Mouse (Mus musculus): ENCODE results near the gene Ddx5. TPM values are rescaled to one million over a fixed set of nuclear protein-coding genes. Genes with fewer than 3 reads are reported as not detected.

The Ddx5 gene
- 503 and 514 TPM in 2 replicates for polyA plus RNA-seq (2015; fragmentation: Nextera tagmentation; extraction: Ambion mirVana)

DNA sequence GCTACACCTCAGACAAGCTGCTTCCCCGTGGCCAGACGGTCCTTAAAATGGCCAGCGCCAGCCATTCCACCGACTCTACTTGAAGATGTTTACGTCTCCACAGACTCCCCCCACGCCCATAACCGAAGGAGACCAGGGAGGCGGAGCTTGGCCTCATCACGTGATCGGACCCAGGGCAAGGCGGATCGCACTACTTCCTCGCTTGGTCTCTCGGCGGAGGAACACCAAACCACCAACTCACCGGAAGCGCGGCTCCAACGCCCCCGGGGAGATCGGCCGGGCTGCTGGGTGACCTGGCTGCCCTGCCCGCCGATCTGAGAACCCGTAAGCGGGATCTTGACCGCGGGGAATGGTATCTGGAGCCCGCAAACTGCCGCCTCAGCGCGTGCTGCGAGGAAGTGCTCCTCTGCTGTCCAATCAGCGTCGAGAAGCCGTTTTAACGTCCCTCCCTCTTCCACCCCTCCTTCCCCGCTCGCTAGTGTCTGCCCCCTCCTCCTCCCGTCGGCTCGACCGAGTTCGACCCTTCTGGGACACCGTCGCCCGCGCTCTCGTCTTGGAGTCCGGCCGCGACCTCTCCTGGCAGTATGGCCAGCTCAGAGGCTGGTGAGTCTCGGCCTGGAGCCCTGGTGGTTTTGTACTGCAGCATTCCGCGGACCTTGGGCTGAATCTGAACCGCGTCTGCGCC is at the start of gene Ddx5, which contains the start of gene Cep95:
TSS of gene Ddx5 (minus strand) at position 411 of the 685 bp plus-strand sequence.
TSS of gene Cep95 (plus strand) at position 478 of the 685 bp plus-strand sequence.
- Histone ChIP-seq H3K4me1 (peaks cover 31% of the 10 kb centered on the region), H3K4me3 (peak within 1 kb of the TSS; percentile 98), H3K27ac (peak within 1 kb of the TSS; percentile 99), H3K36me3 (ENCODE audit: poor library complexity, severe bottlenecking) (peaks cover 50% of the 10 kb centered on the region), H3K27me3 (no peaks in the 10 kb centered on the region), H3K4me2 (peak within 1 kb of the TSS; percentile 78), H3K9me3 (replicated peaks) (no peaks in the 10 kb centered on the region), H3K9ac (peak within 1 kb of the TSS; percentile 100)
- WGBS, result under 1% methylated on average over 58 of the region's 58 CpGs
- peak; percentile 91 for ATAC-seq

DNA sequence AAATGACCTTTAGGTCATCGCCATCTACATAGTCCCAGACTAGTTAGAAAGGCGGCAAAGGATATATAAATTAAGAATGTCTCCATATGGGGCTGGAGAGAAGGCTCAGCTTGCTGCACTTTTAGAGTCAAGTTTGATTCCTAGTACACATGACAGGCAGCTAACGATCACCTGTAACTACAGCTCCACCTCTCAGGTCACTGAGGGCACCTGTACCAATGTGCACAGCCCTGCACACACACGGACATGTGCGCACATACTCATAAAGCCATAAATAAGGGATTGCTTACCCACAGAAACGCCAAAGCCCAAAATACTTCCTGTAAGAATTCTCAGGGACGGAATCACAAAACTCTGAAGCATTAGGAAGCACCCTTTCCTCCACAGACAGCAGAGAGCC is 39.1 kb upstream of the Ddx5 start:
- Histone ChIP-seq H3K4me2 (no peak overlapping the region), H3K27me3 (no peaks in the 10 kb centered on the region), H3K36me3 (ENCODE audit: poor library complexity, severe bottlenecking) (peaks cover 75% of the 10 kb centered on the region), H3K27ac (no peak overlapping the region), H3K4me3 (no peak overlapping the region), H3K9me3 (replicated peaks) (no peaks in the 10 kb centered on the region), H3K4me1 (no peaks in the 10 kb centered on the region), H3K9ac (no peak overlapping the region)
- no peak for ATAC-seq
- 94% methylated on average over 7 of the region's 7 CpGs for WGBS

DNA sequence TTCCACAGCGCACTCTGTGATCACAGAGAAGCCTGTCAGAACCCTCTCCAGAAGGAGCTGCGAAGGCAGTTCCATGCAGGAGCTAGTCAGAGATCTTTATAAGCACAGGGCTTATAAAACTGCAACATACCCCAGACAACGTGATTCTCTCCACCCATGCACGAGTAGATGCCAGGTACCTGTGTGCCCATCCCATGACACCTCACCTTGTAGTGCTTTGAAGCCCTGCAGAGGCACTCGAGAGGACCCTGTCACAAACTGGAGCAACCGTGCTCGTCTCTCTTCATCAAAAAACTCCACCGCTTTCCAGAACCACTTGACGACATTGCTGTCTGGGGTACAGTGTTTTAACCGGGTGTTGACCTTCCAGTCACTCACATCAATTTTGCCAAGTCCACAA is 35.4 kb upstream of the Ddx5 start:
- ATAC-seq, result no peak
- no peak overlapping the region for H3K9ac ChIP-seq
- WGBS, result 96% methylated on average over 10 of the region's 10 CpGs

DNA sequence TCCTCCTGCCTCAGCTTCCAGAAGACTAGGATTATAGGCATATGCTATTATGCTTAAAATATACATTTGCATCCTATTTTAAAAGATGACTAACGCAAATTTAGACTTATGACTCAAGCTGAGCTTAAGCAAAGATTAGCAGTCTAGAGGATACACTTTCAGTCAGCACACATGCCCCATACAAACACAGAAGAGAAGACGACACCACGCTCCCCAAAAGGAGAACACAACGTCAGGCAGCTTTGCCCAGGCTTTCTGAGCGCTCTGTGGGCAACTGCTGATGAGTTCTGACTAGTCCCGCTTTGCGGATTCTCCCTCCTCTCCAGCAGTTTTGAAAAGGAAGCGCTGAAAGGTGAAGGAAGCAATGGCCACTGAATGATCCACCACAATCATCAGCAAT is 34.8 kb upstream of the Ddx5 start:
- peaks cover 76% of the 10 kb centered on the region for H3K36me3 ChIP-seq (ENCODE audit: poor library complexity, severe bottlenecking)

More for the DNA sequence above, 35.4 kb upstream of the Ddx5 start:
- H3K36me3 ChIP-seq (ENCODE audit: poor library complexity, severe bottlenecking), result peaks cover 75% of the 10 kb centered on the region
- H3K27me3 ChIP-seq, result no peaks in the 10 kb centered on the region
- H3K4me2 ChIP-seq, result no peak overlapping the region
- H3K4me1 ChIP-seq, result peaks cover 9% of the 10 kb centered on the region
- H3K9me3 ChIP-seq (replicated peaks), result no peaks in the 10 kb centered on the region
- H3K27ac ChIP-seq, result no peak overlapping the region
- H3K4me3 ChIP-seq, result no peak overlapping the region

DNA sequence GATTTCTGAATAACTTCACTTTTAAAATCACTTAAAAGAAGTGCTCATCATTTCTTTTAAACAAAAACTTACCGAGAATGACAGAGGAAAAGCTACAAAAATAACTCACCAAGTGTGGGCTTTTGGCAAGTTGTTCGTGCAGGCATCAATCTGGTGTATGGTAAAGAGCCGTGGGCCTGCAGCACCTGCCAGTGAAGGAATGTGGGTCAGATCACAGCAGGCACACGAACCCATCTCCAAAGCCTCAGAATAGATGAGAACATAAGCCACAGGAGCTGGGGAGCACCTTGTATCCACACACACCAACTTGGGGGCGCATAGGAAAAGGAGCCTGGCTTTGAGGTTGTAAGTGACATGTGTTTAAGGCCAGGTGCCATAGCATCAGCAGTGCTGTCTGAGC is 33.9 kb upstream of the Ddx5 start:
- Histone ChIP-seq H3K4me3 (no peak overlapping the region), H3K9me3 (replicated peaks) (no peaks in the 10 kb centered on the region), H3K27ac (no peak overlapping the region; the same call in 1 of the 2 replicates), H3K27me3 (no peaks in the 10 kb centered on the region), H3K36me3 (ENCODE audit: poor library complexity, severe bottlenecking) (peaks cover 68% of the 10 kb centered on the region), H3K4me1 (peaks cover 24% of the 10 kb centered on the region), H3K4me2 (no peak overlapping the region), H3K9ac (no peak overlapping the region)
- 81% methylated on average over 5 of the region's 5 CpGs for WGBS
- no peak for ATAC-seq

More for the DNA sequence above, 34.8 kb upstream of the Ddx5 start:
- Histone ChIP-seq H3K9ac (no peak overlapping the region), H3K27me3 (no peaks in the 10 kb centered on the region), H3K27ac (no peak overlapping the region), H3K4me3 (no peak overlapping the region), H3K4me2 (no peak overlapping the region), H3K9me3 (replicated peaks) (no peaks in the 10 kb centered on the region), H3K4me1 (peaks cover 15% of the 10 kb centered on the region)
- WGBS, result 93% methylated on average over 8 of the region's 8 CpGs
- no peak for ATAC-seq

DNA sequence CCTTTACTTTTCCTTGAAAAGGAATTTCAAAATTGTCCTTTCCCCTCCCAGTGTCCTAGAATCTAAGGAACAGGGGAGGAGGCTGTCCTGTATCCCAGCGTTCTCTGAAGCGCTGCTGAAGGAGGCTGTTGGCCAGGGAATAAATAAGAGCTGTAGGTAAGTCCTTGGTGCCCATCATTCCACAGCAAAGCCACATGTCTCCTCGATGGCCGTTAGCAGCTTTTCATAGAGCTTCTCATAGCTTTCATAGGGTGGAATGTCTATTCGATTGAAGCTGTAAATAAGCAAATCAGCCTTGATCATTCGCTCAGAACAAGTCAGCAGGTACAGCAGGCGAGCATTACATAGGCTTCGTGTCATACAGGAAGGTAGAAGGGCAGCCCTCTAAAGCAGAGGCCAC is 33.5 kb upstream of the Ddx5 start:
- Histone ChIP-seq H3K4me3 (no peak overlapping the region), H3K27me3 (no peaks in the 10 kb centered on the region), H3K36me3 (ENCODE audit: poor library complexity, severe bottlenecking) (peaks cover 67% of the 10 kb centered on the region), H3K4me2 (no peak overlapping the region), H3K9me3 (replicated peaks) (no peaks in the 10 kb centered on the region), H3K9ac (no peak overlapping the region), H3K4me1 (peaks cover 28% of the 10 kb centered on the region), H3K27ac (no peak overlapping the region)
- ATAC-seq, result no peak
- 91% methylated on average over 8 of the region's 8 CpGs for WGBS

DNA sequence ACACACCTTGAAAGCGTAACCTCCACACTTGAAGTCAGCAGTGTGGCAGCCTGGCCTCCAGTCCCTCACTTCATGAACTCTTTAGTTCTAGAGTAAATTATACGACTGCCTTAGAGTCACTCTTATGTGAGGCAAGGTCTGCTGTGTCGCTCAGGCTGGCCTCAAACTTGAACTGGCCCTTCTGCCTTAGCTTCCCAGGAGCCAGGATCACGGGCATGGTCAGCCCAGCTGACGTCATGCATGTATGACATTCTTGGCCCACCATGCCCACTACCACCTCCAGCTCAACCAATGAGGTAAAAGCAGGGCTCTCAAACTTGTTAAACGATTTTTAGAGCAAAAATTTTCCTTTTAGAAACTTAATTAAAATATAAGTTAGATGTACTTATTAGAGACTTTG is 32.4 kb upstream of the Ddx5 start:
- peaks cover 71% of the 10 kb centered on the region for H3K36me3 ChIP-seq (ENCODE audit: poor library complexity, severe bottlenecking)
- no peak overlapping the region for H3K9ac ChIP-seq
- 91% methylated on average over 6 of the region's 6 CpGs for WGBS
- H3K4me1 ChIP-seq, result peaks cover 32% of the 10 kb centered on the region
- no peak overlapping the region for H3K4me3 ChIP-seq
- no peak overlapping the region for H3K4me2 ChIP-seq
- no peak for ATAC-seq
- no peak overlapping the region for H3K27ac ChIP-seq
- no peaks in the 10 kb centered on the region for H3K9me3 ChIP-seq (replicated peaks)
- no peaks in the 10 kb centered on the region for H3K27me3 ChIP-seq

DNA sequence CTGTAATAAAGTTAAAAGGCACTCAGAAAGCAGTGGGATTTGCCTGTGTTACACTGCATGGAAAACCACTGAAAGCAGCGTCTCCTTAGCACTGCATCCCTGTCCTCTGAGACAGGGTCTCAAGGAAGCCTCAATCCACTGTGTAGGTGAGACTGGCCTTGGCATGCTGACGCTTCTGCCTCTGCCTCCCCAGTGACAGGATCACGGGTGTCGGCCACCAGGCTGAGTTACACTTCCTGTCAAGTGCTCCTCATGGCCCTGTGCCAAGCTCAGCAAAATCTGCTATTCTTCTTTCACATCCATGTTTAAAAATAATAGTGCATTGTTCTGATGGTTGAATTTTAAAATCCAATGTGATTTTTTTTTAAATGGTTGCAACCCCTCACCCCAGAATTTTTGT is 32.0 kb upstream of the Ddx5 start:
- Histone ChIP-seq H3K27me3 (no peaks in the 10 kb centered on the region), H3K4me3 (no peak overlapping the region), H3K9ac (no peak overlapping the region), H3K27ac (no peak overlapping the region; the same call in 1 of the 2 replicates), H3K4me2 (no peak overlapping the region), H3K9me3 (replicated peaks) (no peaks in the 10 kb centered on the region), H3K36me3 (ENCODE audit: poor library complexity, severe bottlenecking) (peaks cover 71% of the 10 kb centered on the region), H3K4me1 (peaks cover 32% of the 10 kb centered on the region)
- no peak for ATAC-seq
- WGBS, result 65% methylated on average over 4 of the region's 4 CpGs

DNA sequence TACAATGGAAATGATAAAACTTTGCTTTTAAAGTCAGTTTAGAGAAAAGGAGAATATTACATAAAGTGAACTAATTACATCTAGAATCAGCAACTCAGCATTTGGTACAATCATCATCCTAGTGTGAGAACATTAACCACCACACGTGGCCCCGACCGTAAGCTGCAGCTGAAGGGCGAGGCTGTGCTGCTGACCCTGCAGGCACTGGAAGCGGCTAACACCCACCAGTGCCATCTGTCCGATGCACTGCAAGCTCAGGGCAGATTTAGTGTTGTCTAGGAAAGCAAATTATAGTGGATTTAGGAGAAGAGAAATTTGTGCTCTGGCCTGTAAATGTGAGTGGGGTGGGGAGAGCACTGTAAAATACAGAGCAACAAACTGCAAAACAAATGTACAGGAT is 31.3 kb upstream of the Ddx5 start:
- no peak for ATAC-seq
- Histone ChIP-seq H3K4me3 (no peak overlapping the region), H3K36me3 (ENCODE audit: poor library complexity, severe bottlenecking) (peaks cover 72% of the 10 kb centered on the region), H3K9ac (no peak overlapping the region), H3K27me3 (no peaks in the 10 kb centered on the region), H3K4me2 (no peak overlapping the region), H3K4me1 (peaks cover 32% of the 10 kb centered on the region), H3K9me3 (replicated peaks) (no peaks in the 10 kb centered on the region), H3K27ac (no peak overlapping the region)
- WGBS, result 80% methylated on average over 6 of the region's 6 CpGs

DNA sequence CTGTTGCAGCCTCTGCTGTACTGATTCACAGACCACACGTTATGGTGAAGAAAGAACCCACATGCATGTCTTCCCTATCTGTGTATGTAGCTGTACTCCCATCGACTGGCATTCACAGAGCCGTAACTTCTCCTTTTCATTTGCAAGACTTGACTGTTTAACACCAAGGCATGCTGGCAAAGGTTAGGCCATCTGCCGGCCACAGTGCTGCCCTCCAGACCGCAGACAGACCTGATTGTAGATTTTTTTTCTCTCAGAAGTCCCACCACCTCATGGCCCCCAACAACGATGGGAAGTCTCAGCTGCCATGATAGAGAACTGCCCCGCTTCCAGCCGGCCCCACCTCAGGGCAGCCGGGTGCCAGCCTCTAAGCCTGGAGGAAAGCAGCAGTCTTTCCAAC is 30.6 kb upstream of the Ddx5 start:
- H3K9me3 ChIP-seq (replicated peaks), result no peaks in the 10 kb centered on the region
- H3K4me1 ChIP-seq, result peaks cover 32% of the 10 kb centered on the region
- H3K4me3 ChIP-seq, result no peak overlapping the region
- WGBS, result 86% methylated on average over 9 of the region's 9 CpGs
- peaks cover 75% of the 10 kb centered on the region for H3K36me3 ChIP-seq (ENCODE audit: poor library complexity, severe bottlenecking)
- peak overlapping the region; percentile 4; the same call in 1 of the 2 replicates for H3K27ac ChIP-seq
- H3K27me3 ChIP-seq, result no peaks in the 10 kb centered on the region
- H3K9ac ChIP-seq, result no peak overlapping the region
- no peak overlapping the region for H3K4me2 ChIP-seq
- no peak for ATAC-seq

DNA sequence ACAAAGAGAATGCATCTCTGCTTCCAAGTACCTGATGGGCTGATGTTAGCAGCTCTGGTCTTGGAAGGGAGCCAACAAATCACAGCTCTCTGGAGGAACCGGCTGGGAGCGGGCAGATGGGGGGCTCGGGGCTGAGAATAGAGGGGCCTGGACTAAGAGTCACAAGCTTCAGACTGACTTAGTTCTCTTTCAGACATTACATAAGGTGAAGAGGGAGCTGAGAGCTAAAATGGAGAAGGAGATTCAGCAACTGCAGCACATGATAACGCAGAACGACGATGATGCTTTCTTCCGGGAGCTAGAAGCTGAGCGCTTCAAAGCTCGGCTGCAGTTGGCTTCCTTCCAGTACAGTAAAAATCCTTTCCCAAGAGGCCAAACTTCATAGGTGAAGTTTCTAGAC is 29.4 kb upstream of the Ddx5 start:
- H3K4me1 ChIP-seq, result peaks cover 32% of the 10 kb centered on the region
- peak overlapping the region; percentile 33 for H3K4me2 ChIP-seq
- H3K9me3 ChIP-seq (replicated peaks), result no peaks in the 10 kb centered on the region
- H3K9ac ChIP-seq, result no peak overlapping the region; the same call in 1 of the 2 replicates
- WGBS, result 42% methylated on average over 9 of the region's 9 CpGs
- peaks cover 78% of the 10 kb centered on the region for H3K36me3 ChIP-seq (ENCODE audit: poor library complexity, severe bottlenecking)
- H3K27me3 ChIP-seq, result no peaks in the 10 kb centered on the region
- H3K4me3 ChIP-seq, result no peak overlapping the region
- peak; percentile 85 for ATAC-seq
- H3K27ac ChIP-seq, result peak overlapping the region; percentile 57

DNA sequence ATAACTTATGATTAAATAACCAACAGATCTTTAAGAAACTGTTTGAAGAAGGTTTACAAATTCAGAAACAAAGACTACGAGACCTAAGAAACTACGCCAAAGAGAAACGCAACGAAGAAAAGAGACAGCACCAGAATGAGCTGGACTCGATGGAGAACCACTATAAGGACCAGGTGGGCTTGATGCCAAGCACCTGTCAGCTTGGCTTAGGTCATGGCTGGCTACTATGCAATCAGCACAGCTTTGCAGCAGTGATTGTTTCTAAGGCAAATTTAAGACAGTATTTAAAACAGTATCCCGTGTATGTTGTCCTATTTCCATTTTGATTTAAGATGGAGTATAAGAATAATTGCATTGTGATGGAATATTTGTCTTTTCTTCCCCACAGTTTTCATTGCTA is 28.8 kb upstream of the Ddx5 start:
- WGBS, result 53% methylated on average over 6 of the region's 6 CpGs
- Histone ChIP-seq H3K4me2 (peak overlapping the region; percentile 33; the same call in 1 of the 2 replicates), H3K9ac (no peak overlapping the region; the same call in 1 of the 2 replicates), H3K36me3 (ENCODE audit: poor library complexity, severe bottlenecking) (peaks cover 79% of the 10 kb centered on the region), H3K4me1 (peaks cover 32% of the 10 kb centered on the region), H3K27me3 (no peaks in the 10 kb centered on the region), H3K9me3 (replicated peaks) (no peaks in the 10 kb centered on the region), H3K4me3 (no peak overlapping the region), H3K27ac (peak overlapping the region; percentile 57)
- ATAC-seq, result peak; percentile 62

DNA sequence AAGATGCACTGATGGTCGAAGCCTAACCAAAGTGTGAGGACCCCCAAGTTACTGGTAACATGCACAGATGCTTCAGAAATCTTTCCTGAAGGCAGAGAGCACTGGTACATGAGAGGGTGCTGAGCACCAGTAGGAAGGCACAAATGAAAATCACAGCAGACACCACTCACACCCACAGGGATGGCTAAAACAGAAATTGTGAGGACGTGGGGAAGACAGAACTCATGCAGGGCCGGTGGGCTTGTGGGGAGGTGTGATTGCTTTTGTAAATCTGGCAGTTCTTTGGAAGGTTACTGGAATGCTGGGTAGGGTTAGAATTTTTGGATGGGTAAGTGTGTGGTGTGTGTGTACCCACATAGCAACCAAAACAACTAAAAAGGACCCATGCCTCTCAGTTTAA is 28.2 kb upstream of the Ddx5 start:
- WGBS, result 84% methylated on average over 3 of the region's 3 CpGs
- no peak for ATAC-seq
- H3K9ac ChIP-seq, result no peak overlapping the region
- H3K27ac ChIP-seq, result peak overlapping the region; percentile 57; the same call in 1 of the 2 replicates
- no peak overlapping the region for H3K4me3 ChIP-seq
- H3K27me3 ChIP-seq, result no peaks in the 10 kb centered on the region
- H3K36me3 ChIP-seq (ENCODE audit: poor library complexity, severe bottlenecking), result peaks cover 78% of the 10 kb centered on the region
- no peak overlapping the region for H3K4me2 ChIP-seq
- H3K9me3 ChIP-seq (replicated peaks), result no peaks in the 10 kb centered on the region
- peaks cover 32% of the 10 kb centered on the region for H3K4me1 ChIP-seq
